Mouse (Mus musculus) midbrain, embryonic 14.5 days (tissue): ENCODE results near the gene Usp3. TPM values are rescaled to one million over a fixed set of nuclear protein-coding genes. Genes with fewer than 3 reads are reported as not detected.

ENCODE experiments used
- ATAC-seq: fragments of 200-750 bp; cut with Nextera tagmentation; 2 replicates; pipeline ENCODE4 v1.8.0; 2017; ENCODE audit warnings: moderate number of reproducible peaks, moderate library complexity; ENCODE audit not compliant: low FRiP score, low TSS enrichment
- DNase-seq: peaks from one replicate; pipeline ENCODE4 v3.0.0-alpha.2; 2015
- H3K27ac ChIP-seq: fragments of 300-500 bp; sonication (generic); replicated peaks from 2 replicates; pipeline ENCODE4 v1.5.1; 2014; ENCODE audit warnings: mild to moderate bottlenecking, low read depth, low read length, moderate library complexity
- H3K27me3 ChIP-seq: fragments of 300-500 bp; sonication (generic); 2 replicates; pipeline ENCODE4 v1.6.1; 2014; ENCODE audit warnings: low read length, control low read depth, mixed read lengths; ENCODE audit not compliant: control insufficient read depth, insufficient read depth
- H3K36me3 ChIP-seq: fragments of 300-500 bp; sonication (generic); 2 replicates; pipeline ENCODE4 v1.6.1; 2014; ENCODE audit warnings: low read length, control low read depth; ENCODE audit not compliant: control insufficient read depth, insufficient read depth
- H3K4me1 ChIP-seq: fragments of 300-500 bp; sonication (generic); 2 replicates; pipeline ENCODE4 v1.6.1; 2014; ENCODE audit warnings: mild to moderate bottlenecking, antibody characterized with exemption, low read length, control low read depth; ENCODE audit not compliant: control insufficient read depth, insufficient read depth
- H3K4me2 ChIP-seq: fragments of 300-500 bp; sonication (generic); 2 replicates; pipeline ENCODE4 v1.6.1; 2014; ENCODE audit warnings: mild to moderate bottlenecking, low read length, moderate library complexity
- H3K4me3 ChIP-seq: fragments of 300-500 bp; sonication (generic); replicated peaks from 2 replicates; pipeline ENCODE4 v1.5.1; 2014; ENCODE audit warnings: low read depth, low read length
- H3K9ac ChIP-seq: fragments of 300-500 bp; sonication (generic); replicated peaks from 2 replicates; pipeline ENCODE4 v1.6.1; 2014; ENCODE audit warnings: mild to moderate bottlenecking, low read length, moderate library complexity
- H3K9me3 ChIP-seq: fragments of 300-500 bp; sonication (generic); 2 replicates; pipeline ENCODE4 v1.6.1; 2016; ENCODE audit warnings: low read length, control low read depth, mixed read lengths; ENCODE audit not compliant: control insufficient read depth
- WGBS: fragments of 180-500 bp; shearing (Covaris S2); extraction: QIAGEN DNeasy Blood & Tissue Kit; methylation state at CpG from one replicate; pipeline ENCODE4 v1.1.7; 2014; 5-methylcytosine and 5-hydroxymethylcytosine counted together
- polyA plus RNA-seq: library from polyadenylated mRNA; unstranded; fragments of >200 nt; fragmentation: Nextera tagmentation; extraction: Ambion mirVana; gene quantifications from 2 replicates; pipeline ENCODE4 v1.2.1, GENCODE M21; 2014

The Usp3 gene
- polyA plus RNA-seq, 1 experiment from 2014 or later = 104 TPM

GRCm38 (mm10) chr9:66623627-66624026 is 30.7 kb upstream of the Usp3 start:
- ATAC-seq = no peak
- Histone ChIP-seq H3K4me1 (peaks cover 3% of the 10 kb centered on the region; the same call in 1 of the 2 replicates), H3K4me2 (no peak overlapping the region), H3K36me3 (no peaks in the 10 kb centered on the region), H3K9ac (no peak overlapping the region), H3K27ac (no peak overlapping the region), H3K27me3 (no peaks in the 10 kb centered on the region), H3K4me3 (no peak overlapping the region), H3K9me3 (no peaks in the 10 kb centered on the region)
- no peak for DNase-seq
- WGBS = no CpG with 5 or more reads among the region's 1 CpGs

GRCm38 (mm10) chr9:66620581-66620981 is 27.6 kb upstream of the Usp3 start:
- Histone ChIP-seq H3K27me3 (no peaks in the 10 kb centered on the region), H3K27ac (peak overlapping the region; percentile 60), H3K4me3 (no peak overlapping the region), H3K4me2 (no peak overlapping the region), H3K4me1 (peaks cover 3% of the 10 kb centered on the region; the same call in 1 of the 2 replicates), H3K9me3 (no peaks in the 10 kb centered on the region), H3K36me3 (no peaks in the 10 kb centered on the region), H3K9ac (no peak overlapping the region)
- DNase-seq (peak; percentile 63), ATAC-seq (no peak)
- WGBS = 47% methylated on average over 6 of the region's 6 CpGs

- WGBS = 96% methylated on average over 1 of the region's 1 CpGs
- DNase-seq = no peak
- Histone ChIP-seq H3K4me1 (peaks cover 3% of the 10 kb centered on the region; the same call in 1 of the 2 replicates), H3K36me3 (no peaks in the 10 kb centered on the region), H3K9me3 (no peaks in the 10 kb centered on the region), H3K4me3 (no peak overlapping the region), H3K27me3 (no peaks in the 10 kb centered on the region), H3K4me2 (no peak overlapping the region), H3K27ac (peak overlapping the region; percentile 60; the same call in 1 of the 2 replicates), H3K9ac (no peak overlapping the region)
- no peak for ATAC-seq
Measured at GRCm38 (mm10) chr9:66620055-66620454, 27.1 kb upstream of the Usp3 start.

- WGBS = 97% methylated on average over 2 of the region's 2 CpGs
- H3K9me3 ChIP-seq = no peaks in the 10 kb centered on the region
- H3K27me3 ChIP-seq = no peaks in the 10 kb centered on the region
- H3K36me3 ChIP-seq = no peaks in the 10 kb centered on the region
- H3K4me2 ChIP-seq = no peak overlapping the region
- H3K4me1 ChIP-seq = peaks cover 3% of the 10 kb centered on the region; the same call in 1 of the 2 replicates
- DNase-seq = no peak
- ATAC-seq = no peak
- H3K9ac ChIP-seq = no peak overlapping the region
- H3K4me3 ChIP-seq = no peak overlapping the region
- no peak overlapping the region for H3K27ac ChIP-seq
Measured at GRCm38 (mm10) chr9:66617812-66618211, 24.9 kb upstream of the Usp3 start.

- H3K9ac ChIP-seq = no peak overlapping the region
- no peaks in the 10 kb centered on the region for H3K9me3 ChIP-seq
- no peak overlapping the region for H3K4me2 ChIP-seq
- H3K36me3 ChIP-seq = no peaks in the 10 kb centered on the region
- no peak for ATAC-seq
- no peaks in the 10 kb centered on the region for H3K27me3 ChIP-seq
- no peak overlapping the region for H3K4me3 ChIP-seq
- peaks cover 5% of the 10 kb centered on the region for H3K4me1 ChIP-seq
- no peak for DNase-seq
- WGBS = 76% methylated on average over 4 of the region's 4 CpGs
- no peak overlapping the region for H3K27ac ChIP-seq
Measured at GRCm38 (mm10) chr9:66616858-66617257, 23.9 kb upstream of the Usp3 start.

GRCm38 (mm10) chr9:66615141-66615540 is 22.2 kb upstream of the Usp3 start:
- no peaks in the 10 kb centered on the region for H3K9me3 ChIP-seq
- DNase-seq (no peak), ATAC-seq (no peak)
- H3K4me1 ChIP-seq = peaks cover 8% of the 10 kb centered on the region
- no peak overlapping the region for H3K27ac ChIP-seq
- no peak overlapping the region for H3K4me2 ChIP-seq
- no peak overlapping the region for H3K9ac ChIP-seq
- no peaks in the 10 kb centered on the region for H3K36me3 ChIP-seq
- H3K27me3 ChIP-seq = no peaks in the 10 kb centered on the region
- H3K4me3 ChIP-seq = no peak overlapping the region
- WGBS = 79% methylated on average over 9 of the region's 9 CpGs

- no peak overlapping the region for H3K4me2 ChIP-seq
- H3K27me3 ChIP-seq = no peaks in the 10 kb centered on the region
- peaks cover 8% of the 10 kb centered on the region; the same call in 1 of the 2 replicates for H3K4me1 ChIP-seq
- H3K9ac ChIP-seq = no peak overlapping the region
- no peak overlapping the region for H3K27ac ChIP-seq
- WGBS = 76% methylated on average over 7 of the region's 7 CpGs
- ATAC-seq = no peak
- H3K36me3 ChIP-seq = no peaks in the 10 kb centered on the region
- H3K4me3 ChIP-seq = no peak overlapping the region
- no peak for DNase-seq
- no peaks in the 10 kb centered on the region for H3K9me3 ChIP-seq
Measured at GRCm38 (mm10) chr9:66614547-66614946, 21.6 kb upstream of the Usp3 start.

- WGBS = 85% methylated on average over 7 of the region's 7 CpGs
- DNase-seq (no peak), ATAC-seq (no peak)
- Histone ChIP-seq H3K27me3 (no peaks in the 10 kb centered on the region), H3K9me3 (no peaks in the 10 kb centered on the region), H3K9ac (no peak overlapping the region), H3K4me3 (no peak overlapping the region), H3K36me3 (no peaks in the 10 kb centered on the region), H3K27ac (no peak overlapping the region), H3K4me2 (no peak overlapping the region), H3K4me1 (peaks cover 8% of the 10 kb centered on the region; the same call in 1 of the 2 replicates)
Measured at GRCm38 (mm10) chr9:66613667-66614066, 20.7 kb upstream of the Usp3 start.

GRCm38 (mm10) chr9:66611478-66612093 is 18.6 kb upstream of the Usp3 start:
- H3K4me1 ChIP-seq = peaks cover 8% of the 10 kb centered on the region; the same call in 1 of the 2 replicates
- 15% methylated on average over 18 of the region's 18 CpGs for WGBS
- H3K9me3 ChIP-seq = no peaks in the 10 kb centered on the region
- peak; percentile 92 for DNase-seq
- H3K27ac ChIP-seq = no peak overlapping the region
- no peaks in the 10 kb centered on the region for H3K36me3 ChIP-seq
- H3K4me3 ChIP-seq = no peak overlapping the region
- no peak for ATAC-seq
- H3K9ac ChIP-seq = peak overlapping the region; percentile 16; the same call in 1 of the 2 replicates
- peak overlapping the region; percentile 44 for H3K4me2 ChIP-seq
- no peaks in the 10 kb centered on the region for H3K27me3 ChIP-seq
